Mouse (Mus musculus): ENCODE data around the gene Gm7030.
"Not testable (repeated sequence)": the region's sequence is repeated elsewhere in the genome, so short reads cannot be mapped to it uniquely, and the experiment has no call there.

DNA sequence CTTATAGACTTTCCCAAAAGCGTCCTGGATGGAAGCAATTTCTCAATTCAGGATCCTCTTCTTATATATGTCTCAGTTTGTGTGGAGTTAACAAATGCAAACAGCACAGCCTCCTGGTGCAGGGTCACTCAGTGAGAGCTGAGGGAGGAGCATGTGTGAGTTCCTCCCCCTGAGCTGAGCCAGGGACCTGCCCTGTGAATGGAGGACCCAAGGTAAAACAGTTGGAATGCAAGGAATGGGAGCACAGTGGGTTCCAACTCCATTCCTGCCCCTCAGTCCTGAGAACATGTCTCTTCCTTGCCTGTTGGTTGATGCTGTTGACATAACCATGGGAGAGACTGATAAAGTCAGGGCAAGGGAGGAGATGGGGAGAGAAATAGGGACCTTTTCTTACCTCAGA is 39.9 kb upstream of the Gm7030 start:
- TF ChIP-seq CTCF (conservative IDR thresholded peaks at IDR 0.05 in 1 of 2, IDR thresholded peaks at IDR 0.05 in 1 of 2; ENCODE audit: low read depth in 2 of 2, low read length in 2 of 2); RAD21 (IDR thresholded peaks at IDR 0.05; ENCODE audit: low read depth, low read length); ZNF384 (IDR thresholded peaks at IDR 0.05; ENCODE audit: low read depth, low read length); POLR2A (IDR thresholded peaks at IDR 0.05; ENCODE audit: low read depth, low read length); HCFC1 (IDR thresholded peaks at IDR 0.05; ENCODE audit: low read depth, low read length); EP300 (IDR thresholded peaks at IDR 0.05; ENCODE audit: low read length); BHLHE40 (IDR thresholded peaks at IDR 0.05; ENCODE audit: low read depth, low read length); NELFE (IDR thresholded peaks at IDR 0.05; ENCODE audit: low read depth, low read length); TCF12 (IDR thresholded peaks at IDR 0.05; ENCODE audit: low read depth, low read length); NRF1 (IDR thresholded peaks at IDR 0.05; ENCODE audit: low read depth, low read length); USF1 (IDR thresholded peaks at IDR 0.05; ENCODE audit: low read depth, low read length); USF2 (conservative IDR thresholded peaks at IDR 0.05; ENCODE audit: low read depth, low read length); SMC3 (IDR thresholded peaks at IDR 0.05; ENCODE audit: low read depth, low read length): not testable (repeated sequence)

Data from CH12.LX (cell line).